Mouse (Mus musculus) adrenal gland, adult (tissue): ENCODE measurements around the gene Sqstm1.

Experiments
- DNase-seq, 2 experiments: peaks; one replicate each; pipeline ENCODE4 v3.0.0; 2022 to 2023; ENCODE audit warnings: low spot score in 1 of 2; ENCODE audit not compliant: inconsistent age in 2 of 2

Sqstm1 gene

DNA sequence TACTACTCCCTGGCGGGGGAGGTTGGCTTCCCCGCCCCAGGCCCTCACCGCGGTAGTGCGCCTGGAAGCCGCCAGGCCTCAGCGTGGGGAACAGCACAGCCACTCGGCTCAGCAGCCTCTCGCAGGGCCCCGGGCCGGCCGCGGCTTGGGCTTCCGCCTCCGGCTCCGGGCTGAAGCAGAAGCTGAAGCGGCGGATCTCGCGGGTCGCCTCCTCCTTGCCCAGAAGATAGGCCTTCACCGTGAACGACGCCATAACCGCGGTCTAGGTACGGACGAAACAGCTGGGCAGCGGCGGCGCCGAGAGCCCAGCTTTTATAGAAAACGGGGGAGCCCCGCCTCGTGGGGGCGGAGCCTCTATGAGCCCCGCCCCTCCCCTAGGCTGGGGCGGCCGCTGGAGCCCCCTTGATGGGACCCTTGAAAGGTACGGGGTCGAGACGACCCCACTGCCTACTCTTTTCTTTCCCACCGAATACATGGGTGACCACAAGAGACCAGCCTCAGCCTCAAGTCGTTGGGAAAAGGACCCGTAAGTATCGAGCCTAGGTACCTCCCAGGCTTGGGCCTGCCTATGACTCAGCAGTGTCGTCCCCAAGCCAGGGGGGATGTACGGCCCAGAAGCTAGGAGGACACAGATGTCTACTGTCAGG, at the start of gene Sqstm1, which contains the start of gene Mgat4b:
Sqstm1 (minus strand) TSS at position 323 of the 647 bp plus-strand sequence.
Mgat4b (plus strand) TSS at position 386 of the 647 bp plus-strand sequence.
- DNase-seq, result peak; percentile 90 to 97

DNA sequence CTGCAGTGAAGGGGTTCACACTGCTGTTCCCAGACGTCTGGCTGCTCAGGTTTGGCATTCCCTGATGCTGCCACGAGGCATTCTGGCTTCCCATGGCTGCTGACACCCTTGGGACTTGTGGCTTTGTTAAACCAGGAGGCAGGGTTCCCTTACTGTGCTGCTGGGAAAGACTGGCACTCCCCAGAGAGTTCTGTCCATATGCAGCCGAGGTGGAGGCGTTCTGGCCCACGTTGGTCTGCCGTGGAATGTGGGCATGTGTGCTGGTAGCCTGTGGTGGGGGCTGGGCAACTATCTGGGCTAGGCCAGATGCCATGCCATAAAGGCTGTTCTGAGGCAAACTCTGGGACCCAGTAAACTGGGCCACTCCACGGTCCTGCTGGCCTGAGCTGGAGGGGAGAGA, 47.7 kb upstream of the Sqstm1 start:
- DNase-seq, result no peak

- DNase-seq, result no peak
Measured at GRCm38 (mm10) chr11:50256615-50257014, 46.0 kb upstream of the Sqstm1 start.

GRCm38 (mm10) chr11:50254010-50254580, 43.5 kb upstream of the Sqstm1 start:
- no peak for DNase-seq

GRCm38 (mm10) chr11:50253393-50253792, 42.8 kb upstream of the Sqstm1 start:
- DNase-seq, result no peak

- peak in 1 of 2 experiments; percentile 29 for DNase-seq
Measured at GRCm38 (mm10) chr11:50252684-50253265, 42.1 kb upstream of the Sqstm1 start.

GRCm38 (mm10) chr11:50252166-50252565, 41.5 kb upstream of the Sqstm1 start:
- DNase-seq, result peak; percentile 66 to 75

DNA sequence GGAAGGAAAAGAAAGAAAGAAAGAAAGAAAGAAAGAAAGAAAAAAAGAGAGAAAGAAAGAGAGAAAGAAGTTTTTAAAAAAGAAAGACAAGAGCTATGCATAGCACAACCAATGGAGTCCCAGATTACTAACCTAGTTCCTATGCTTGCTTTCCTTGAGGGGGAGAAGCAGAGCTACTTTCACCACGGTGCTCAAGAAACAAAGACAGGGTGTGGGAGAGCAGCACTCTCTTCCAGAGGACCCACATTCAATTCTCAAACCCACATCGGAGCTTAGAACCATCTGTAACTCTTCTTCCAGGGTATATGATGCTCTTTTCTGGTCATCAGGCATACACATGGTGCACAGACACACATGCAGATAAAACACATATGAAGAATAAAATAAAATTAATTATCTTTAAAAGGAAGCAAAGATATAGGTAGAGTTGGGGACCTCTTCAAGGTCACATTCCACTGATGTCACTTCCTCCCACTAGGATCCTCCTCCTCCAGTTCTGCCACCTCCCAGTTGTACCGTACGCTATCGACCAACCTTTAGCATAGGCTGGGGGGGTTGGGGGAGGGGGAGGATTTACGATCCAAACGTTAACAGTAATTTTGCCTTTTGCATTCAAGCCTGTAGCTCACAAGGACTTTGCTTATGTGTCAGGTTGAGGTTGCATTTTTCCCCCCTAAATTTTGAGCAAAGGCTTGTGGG, 38.0 kb upstream of the Sqstm1 start:
- DNase-seq, result no peak

GRCm38 (mm10) chr11:50245269-50245668, 34.6 kb upstream of the Sqstm1 start:
- DNase-seq, result peak in 1 of 2 experiments; percentile 35

DNA sequence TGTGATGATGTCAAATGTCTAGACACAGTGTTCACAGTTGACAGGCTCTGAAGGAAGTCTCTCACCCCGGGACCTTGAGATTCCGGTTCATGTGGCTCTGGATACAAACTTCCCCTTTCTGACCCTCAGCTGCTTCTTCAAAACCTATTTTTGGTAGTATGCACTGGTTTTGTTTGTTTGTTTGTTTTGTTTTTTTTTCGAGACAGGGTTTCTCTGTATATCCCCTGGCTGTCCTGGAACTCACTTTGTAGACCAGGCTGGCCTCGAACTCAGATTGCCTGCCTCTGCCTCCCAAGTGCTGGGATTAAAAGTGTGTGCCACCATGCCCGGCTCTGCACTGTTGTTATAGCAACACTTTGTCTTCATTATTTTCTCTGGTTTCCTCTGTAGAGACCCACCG, 33.3 kb upstream of the Sqstm1 start:
- peak in 1 of 2 experiments; percentile 31 for DNase-seq

- DNase-seq, result peak in 1 of 2 experiments; percentile 46
Measured at GRCm38 (mm10) chr11:50240235-50240911, 29.7 kb upstream of the Sqstm1 start.

DNA sequence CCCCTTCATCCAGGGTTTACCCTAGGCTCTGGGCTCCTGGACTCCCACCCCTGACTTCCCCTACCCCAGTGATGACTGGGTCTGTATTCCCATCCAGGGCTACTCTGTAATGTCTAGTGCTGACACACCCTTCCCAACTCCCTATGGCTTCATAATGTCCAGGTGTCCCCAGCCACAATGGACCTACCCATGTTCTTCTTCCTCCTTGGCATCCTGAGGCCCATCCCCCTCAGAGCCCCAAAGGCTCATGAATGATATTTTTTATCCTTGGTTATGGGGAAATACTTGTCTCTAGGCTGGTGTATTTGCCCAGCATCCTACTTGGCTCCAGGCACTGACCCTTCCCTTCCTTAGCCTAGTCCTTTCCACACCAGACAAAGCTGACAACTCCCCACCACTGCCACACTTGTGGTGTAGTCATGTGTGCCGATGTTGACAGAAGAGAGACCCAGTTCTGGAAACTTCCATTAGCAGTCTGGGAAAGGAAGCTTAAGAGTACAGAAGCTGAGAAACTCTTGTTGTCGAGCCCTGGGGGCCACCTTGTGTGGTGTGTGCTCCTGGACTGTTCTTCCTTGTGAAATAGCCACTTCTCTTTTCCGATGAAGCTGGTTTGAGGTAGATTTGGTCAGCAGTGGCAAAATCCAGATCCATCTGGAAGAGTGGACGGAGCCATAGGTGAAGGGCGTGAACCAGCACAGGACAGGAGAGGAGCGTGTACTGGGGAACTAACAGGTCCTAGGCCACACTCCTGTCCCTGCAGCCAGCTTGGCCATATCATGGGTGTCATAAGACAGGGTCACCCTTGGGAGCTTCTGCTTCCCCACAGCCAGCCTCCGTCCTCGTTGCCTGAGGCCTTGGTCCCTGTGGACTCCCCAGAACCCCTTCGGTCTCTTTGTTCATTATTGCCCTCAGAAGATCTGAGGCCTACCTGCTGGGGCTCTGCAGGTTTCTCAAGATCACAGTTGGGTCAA, 28.5 kb upstream of the Sqstm1 start:
- DNase-seq, result peak in 1 of 2 experiments; percentile 50

- DNase-seq, result peak in 1 of 2 experiments; percentile 63
Measured at GRCm38 (mm10) chr11:50238324-50238723, 27.7 kb upstream of the Sqstm1 start, which contains the start of gene Ltc4s. TSS of gene Ltc4s (minus strand) at chr11:50238616.

DNA sequence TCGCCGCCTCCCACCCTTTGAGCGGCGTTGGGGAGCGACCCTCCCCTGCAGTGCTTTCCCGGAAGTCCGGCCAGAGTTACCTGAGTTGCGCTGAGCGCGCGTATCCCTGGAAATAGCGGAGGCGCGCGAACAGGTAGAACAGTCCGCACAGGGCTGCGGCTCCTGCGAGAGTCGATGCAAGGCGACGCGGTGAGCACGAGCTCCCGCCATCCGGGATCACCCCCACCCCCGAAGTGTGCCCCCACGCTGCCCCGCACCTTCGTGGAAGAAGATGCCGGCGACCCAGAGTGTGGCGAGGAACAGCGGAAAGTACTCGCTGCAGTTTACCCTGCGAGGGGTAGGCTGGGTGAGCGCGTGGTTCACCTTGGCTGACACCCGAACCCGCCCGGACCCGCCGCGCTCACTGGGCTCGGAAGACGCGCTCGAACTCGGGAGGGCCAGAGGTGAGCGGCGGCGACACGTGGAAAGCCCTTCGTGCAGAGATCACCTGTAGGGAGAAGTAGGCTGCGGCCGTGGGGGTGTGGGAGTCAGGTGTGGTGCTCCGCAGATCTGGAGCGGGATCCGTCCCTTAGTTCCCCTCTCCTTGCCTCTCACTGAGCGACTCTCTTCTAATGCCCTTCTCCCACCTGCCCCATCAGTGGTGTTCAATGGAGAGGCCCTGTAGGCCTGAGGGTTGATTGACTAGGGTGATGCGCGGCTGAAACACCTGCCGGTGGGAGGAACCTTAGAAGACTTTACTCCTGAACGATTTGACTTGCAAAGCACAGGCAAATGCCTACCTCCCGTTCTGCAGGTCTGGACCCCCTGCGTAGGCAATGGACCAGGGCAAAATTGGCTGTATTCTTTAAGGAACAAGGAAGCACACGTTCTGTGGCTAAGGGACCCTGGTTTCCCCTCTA, 26.6 kb upstream of the Sqstm1 start:
- peak in 1 of 2 experiments; percentile 55 for DNase-seq

- DNase-seq, result peak; percentile 93 to 96
Measured at GRCm38 (mm10) chr11:50236540-50236936, 25.9 kb upstream of the Sqstm1 start.

- peak; percentile 21 to 35 for DNase-seq
Measured at GRCm38 (mm10) chr11:50234606-50235005, 24.0 kb upstream of the Sqstm1 start.

DNA sequence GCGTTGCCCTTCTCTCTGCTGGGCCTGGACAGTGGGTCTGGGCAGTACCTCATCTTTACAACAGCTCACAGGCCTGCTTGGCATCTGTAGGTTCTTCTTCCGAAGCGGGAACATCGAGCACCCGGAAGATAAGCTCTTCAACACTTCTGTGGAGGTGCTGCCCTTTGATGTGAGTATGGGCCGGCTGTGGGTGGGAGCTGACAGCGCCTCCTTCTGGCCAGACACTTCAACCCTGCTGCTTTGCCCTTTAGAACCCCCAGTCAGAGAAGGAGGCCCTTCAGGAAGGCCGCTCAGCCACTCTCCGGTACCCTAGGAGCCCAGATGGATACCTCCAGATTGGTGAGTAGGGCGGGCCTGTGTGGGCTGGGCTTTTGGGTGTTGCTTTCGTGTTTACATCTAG, 23.4 kb upstream of the Sqstm1 start:
- DNase-seq, result peak; percentile 19 to 47

DNA sequence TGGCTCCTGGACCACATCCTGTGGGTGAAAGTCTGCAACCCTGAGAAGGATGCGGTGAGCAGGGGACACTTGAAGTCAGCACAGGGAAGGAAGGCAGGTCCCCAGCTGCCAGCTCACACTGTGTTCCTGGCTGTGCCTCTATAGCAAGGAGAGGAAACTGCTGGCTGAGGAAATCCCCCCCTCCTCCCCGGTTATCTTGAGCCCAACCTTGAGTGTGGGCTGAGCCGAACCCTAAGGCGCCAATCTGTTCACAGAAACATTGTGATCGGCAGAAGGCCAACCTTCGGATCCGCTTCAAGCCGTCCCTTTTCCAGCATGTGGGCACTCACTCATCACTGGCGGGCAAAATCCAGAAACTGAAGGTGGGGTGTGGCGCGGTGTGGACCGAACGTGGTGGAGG, 22.4 kb upstream of the Sqstm1 start:
- DNase-seq, result peak in 1 of 2 experiments; percentile 23

DNA sequence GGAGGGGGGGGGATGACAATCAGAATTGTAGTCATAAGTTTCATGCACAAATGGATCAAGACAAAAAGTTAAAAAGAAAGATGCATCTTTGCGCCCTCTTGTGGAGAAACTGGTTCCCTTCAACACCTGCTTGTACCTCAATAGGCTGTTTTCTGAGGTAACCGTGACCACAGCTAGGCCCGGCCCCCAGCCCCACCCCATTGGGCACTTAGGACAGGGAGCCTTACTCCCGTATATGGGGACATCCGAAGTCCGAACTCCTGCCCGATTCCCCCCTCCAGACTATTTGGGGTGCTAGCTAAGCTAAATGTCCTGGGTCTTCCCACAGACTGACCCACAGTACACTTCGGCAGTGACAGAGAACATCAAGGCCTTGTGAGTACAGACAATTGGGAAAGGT, 20.8 kb upstream of the Sqstm1 start:
- DNase-seq, result peak; percentile 32 to 88
